Comparison of ENCODE assay signal across 9 mouse cellular contexts in genomic region chr7:107661189-107661842, GRCm38 (mm10). TPM values are rescaled to one million over a fixed set of nuclear protein-coding genes. Genes with fewer than 3 reads are reported as not detected.
DNase-seq lines count a peak whose midpoint lies in the region; ATAC-seq lines count a peak whose summit lies in the region.
"Had no signal": no experiment of that assay in that cellular context is flagged by ENCODE, and none has a peak within 500 bp of the region (broad histone marks: within the 10 kb centered on the region; RNA-seq: fewer than 3 reads in every experiment).

No protein-coding gene starts in this region.

- DNase-seq in Muller cell, postnatal 12 days (ENCODE audit: inconsistent ontology term) = peak; percentile 70
- peak; percentile 26 for DNase-seq in cerebellum, adult 11 months
- DNase-seq in heart, postnatal 36 days = peak; percentile 67 to 72
- DNase-seq in kidney, postnatal 4 days = peak; percentile 75 to 83
- peak; percentile 67 for DNase-seq in thymus, postnatal 14 days

- no peak overlapping the region for H3K9ac ChIP-seq in forebrain, embryonic 13.5 days
- H3K9ac ChIP-seq in liver, embryonic 16.5 days (ENCODE audit: low read depth, low read length) = no peak overlapping the region
- H3K9ac ChIP-seq in neural tube, embryonic 13.5 days = no peak overlapping the region

- H3K4me2 ChIP-seq in forebrain, embryonic 13.5 days = no peak overlapping the region
- H3K4me2 ChIP-seq in liver, embryonic 16.5 days (ENCODE audit: low read depth, low read length) = no peak overlapping the region
- no peak overlapping the region for H3K4me2 ChIP-seq in neural tube, embryonic 13.5 days

- H3K9me3 ChIP-seq in forebrain, embryonic 13.5 days (replicated peaks) = no peaks in the 10 kb centered on the region
- no peaks in the 10 kb centered on the region for H3K9me3 ChIP-seq in liver, embryonic 16.5 days (replicated peaks; ENCODE audit: control insufficient read depth, low read length)
- no peaks in the 10 kb centered on the region for H3K9me3 ChIP-seq in neural tube, embryonic 13.5 days

- H3K4me3 ChIP-seq in forebrain, embryonic 13.5 days = no peak overlapping the region
- no peak overlapping the region for H3K4me3 ChIP-seq in liver, embryonic 16.5 days (ENCODE audit: low read depth, low read length)
- H3K4me3 ChIP-seq in neural tube, embryonic 13.5 days = no peak overlapping the region

- H3K36me3 ChIP-seq in forebrain, embryonic 13.5 days (ENCODE audit: poor library complexity, severe bottlenecking) = no peaks in the 10 kb centered on the region
- H3K36me3 ChIP-seq in liver, embryonic 16.5 days (ENCODE audit: control insufficient read depth, insufficient read depth) = no peaks in the 10 kb centered on the region
- H3K36me3 ChIP-seq in neural tube, embryonic 13.5 days = no peaks in the 10 kb centered on the region

- H3K27ac ChIP-seq in forebrain, embryonic 13.5 days = no peak overlapping the region
- H3K27ac ChIP-seq in liver, embryonic 16.5 days (ENCODE audit: low read length) = no peak overlapping the region
- H3K27ac ChIP-seq in neural tube, embryonic 13.5 days (replicated peaks) = no peak overlapping the region

- WGBS in forebrain, embryonic 13.5 days = 12% methylated on average over 8 of the region's 8 CpGs
- 26% methylated on average over 8 of the region's 8 CpGs for WGBS in liver, embryonic 16.5 days (ENCODE audit: insufficient replicate concordance)
- 15% methylated on average over 8 of the region's 8 CpGs for whole genome bisulfite sequencing in neural tube, embryonic 13.5 days

- intact Hi-C loops in heart, postnatal 36 days (cut with DNase I) = loop anchor here (2.0 to 5.0 kb wide), 4 partner anchors 64 to 127 kb away; partner anchors contain the start of gene Ppfibp2

- H3K27me3 ChIP-seq in forebrain, embryonic 13.5 days = no peaks in the 10 kb centered on the region
- H3K27me3 ChIP-seq in liver, embryonic 16.5 days (ENCODE audit: control insufficient read depth, insufficient read depth, low read depth, low read length) = no peaks in the 10 kb centered on the region
- H3K27me3 ChIP-seq in neural tube, embryonic 13.5 days = peaks cover 16% of the 10 kb centered on the region

- peak; percentile 74 for ATAC-seq in forebrain, embryonic 13.5 days
- peak; percentile 47 for ATAC-seq in liver, embryonic 16.5 days (ENCODE audit: low read depth)
- peak; percentile 70 for ATAC-seq in neural tube, embryonic 13.5 days (ENCODE audit: low read depth)

- H3K4me1 ChIP-seq in forebrain, embryonic 13.5 days = peaks cover 24% of the 10 kb centered on the region
- peaks cover 6% of the 10 kb centered on the region for H3K4me1 ChIP-seq in liver, embryonic 16.5 days (ENCODE audit: control insufficient read depth, low read depth, low read length)
- H3K4me1 ChIP-seq in neural tube, embryonic 13.5 days (replicated peaks) = peaks cover 24% of the 10 kb centered on the region

RNA-seq across cellular contexts. Expression of gene 5330417H12Rik, which starts 36.4 kb away (rescaled TPM):
- polyA plus RNA-seq in forebrain, embryonic 13.5 days (2015; fragmentation: Nextera tagmentation; extraction: Ambion mirVana) = not detected in 2 replicates
- not detected for total RNA-seq in heart, postnatal 36 days (2021)
- not detected in 2 replicates for polyA plus RNA-seq in liver, embryonic 16.5 days (2015; fragmentation: Nextera tagmentation; extraction: Ambion mirVana)
- not detected in 2 replicates for polyA plus RNA-seq in neural tube, embryonic 13.5 days (2015; fragmentation: Nextera tagmentation; extraction: Ambion mirVana)
- polyA plus RNA-seq: heart, embryonic 14.5 days had no signal

Comparison
In these comparisons a context has a peak if more than half of its experiments do, and no peak if none do; other contexts are left out.
1. DNase-seq: peak in every context shown above with its lines; median percentile 79 in kidney, postnatal 4 days; 70 in Muller cell, postnatal 12 days; 70 in heart, postnatal 36 days; 67 in thymus, postnatal 14 days; 26 in cerebellum, adult 11 months.